Mouse (Mus musculus) fat pad, adult 2 months (tissue): ENCODE measurements around the gene Bak1.

Source experiments
- DNase-seq: peaks from one replicate; pipeline ENCODE4 v3.0.0-alpha.2; 2011; ENCODE audit warnings: low read depth, low spot score; ENCODE audit errors: extremely low read depth

The Bak1 gene

GRCm38 (mm10) chr17:27050853-27051252 is 22.0 kb upstream of the Bak1 start:
- DNase-seq = no peak

GRCm38 (mm10) chr17:27048445-27049239 is 19.8 kb upstream of the Bak1 start:
- no peak for DNase-seq

- no peak for DNase-seq
Observed at GRCm38 (mm10) chr17:27047762-27048444, 19.1 kb upstream of the Bak1 start.

DNA sequence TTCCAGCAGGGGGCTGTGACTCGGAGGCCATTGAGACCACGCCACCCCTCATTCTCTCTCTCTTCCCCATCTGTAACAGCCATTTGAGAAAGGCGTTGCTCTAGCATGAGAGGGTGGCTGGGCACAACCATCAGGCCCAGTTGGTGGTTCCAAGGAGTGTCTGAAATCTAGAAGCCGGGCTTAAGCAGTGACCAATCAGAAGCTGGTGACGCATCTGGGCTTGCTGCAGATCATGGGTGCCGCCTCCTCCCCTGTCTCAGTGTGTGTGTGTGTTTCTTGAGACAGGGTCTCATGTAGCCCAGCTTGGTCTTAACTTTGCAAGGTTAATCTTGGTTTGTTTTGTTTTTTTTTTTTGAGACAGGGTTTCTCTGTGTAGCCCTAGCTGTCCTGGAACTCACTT is 16.4 kb upstream of the Bak1 start:
- DNase-seq = no peak

DNA sequence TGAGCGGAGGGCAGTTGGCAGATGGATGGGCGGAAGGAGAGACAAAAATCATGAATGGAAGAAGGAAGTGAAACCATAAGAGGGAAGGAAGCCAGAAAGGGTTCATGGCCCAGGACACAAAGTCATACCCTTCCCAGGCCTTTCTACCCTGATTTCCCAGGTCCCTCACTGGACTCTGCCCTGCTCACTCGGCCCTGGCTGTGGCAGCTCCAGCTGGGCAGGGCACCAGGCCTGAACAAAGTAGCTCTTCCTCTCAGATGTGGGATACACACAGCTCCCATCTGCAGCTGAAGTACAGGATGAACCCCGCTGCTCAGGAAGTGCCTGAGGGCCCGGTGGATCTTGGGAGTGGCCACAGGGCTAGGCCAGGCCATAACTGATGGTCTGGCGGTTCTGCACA is 14.0 kb upstream of the Bak1 start:
- DNase-seq = no peak

DNA sequence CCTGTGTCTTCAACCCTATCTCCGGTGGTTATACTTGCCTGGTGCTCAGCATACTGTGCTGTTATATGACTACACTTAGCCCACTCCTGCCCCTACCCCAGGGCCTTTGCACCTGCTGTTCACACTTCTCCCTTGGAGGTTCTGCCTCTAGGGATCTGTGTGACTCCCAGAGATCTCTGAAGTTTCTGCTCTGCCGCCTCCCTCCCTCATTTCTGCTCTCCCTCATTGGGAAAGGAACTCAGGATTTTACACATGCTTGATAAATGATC is 12.9 kb upstream of the Bak1 start:
- DNase-seq = no peak

GRCm38 (mm10) chr17:27041046-27041786 is 12.4 kb upstream of the Bak1 start:
- no peak for DNase-seq

- no peak for DNase-seq
Observed at GRCm38 (mm10) chr17:27040304-27041045, 11.7 kb upstream of the Bak1 start.

DNA sequence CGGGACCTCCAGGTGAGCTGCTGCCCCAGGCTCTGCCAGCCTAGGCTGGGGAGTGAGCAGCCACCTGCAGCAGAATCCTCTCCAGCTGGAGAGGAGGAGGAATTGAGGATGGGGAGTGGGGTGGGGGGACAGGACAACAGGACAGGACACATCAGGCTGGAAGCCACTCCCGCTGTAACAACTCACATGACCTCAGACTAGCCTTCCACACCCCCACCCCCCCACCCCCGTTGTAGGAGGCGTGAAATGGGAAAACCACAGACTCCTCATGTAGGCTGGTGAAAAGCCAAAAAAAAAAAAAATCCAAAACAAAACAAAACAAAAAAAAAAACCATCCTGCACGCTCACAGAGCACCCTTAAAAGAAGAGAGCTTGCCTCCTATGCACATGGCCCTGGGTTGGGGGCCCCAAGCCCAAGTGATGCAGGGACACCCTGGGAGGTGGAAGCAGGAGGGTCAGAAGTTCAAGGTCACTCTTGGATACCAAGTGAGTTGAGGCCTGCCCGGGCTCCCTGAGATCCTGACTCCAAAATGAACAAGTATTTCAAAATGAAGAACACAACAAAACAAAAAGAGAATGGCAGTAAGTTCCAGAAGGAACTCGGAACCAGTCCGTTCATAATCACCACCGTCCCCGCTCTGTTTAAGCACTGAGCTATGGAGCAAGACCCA is 10.8 kb upstream of the Bak1 start:
- no peak for DNase-seq

DNA sequence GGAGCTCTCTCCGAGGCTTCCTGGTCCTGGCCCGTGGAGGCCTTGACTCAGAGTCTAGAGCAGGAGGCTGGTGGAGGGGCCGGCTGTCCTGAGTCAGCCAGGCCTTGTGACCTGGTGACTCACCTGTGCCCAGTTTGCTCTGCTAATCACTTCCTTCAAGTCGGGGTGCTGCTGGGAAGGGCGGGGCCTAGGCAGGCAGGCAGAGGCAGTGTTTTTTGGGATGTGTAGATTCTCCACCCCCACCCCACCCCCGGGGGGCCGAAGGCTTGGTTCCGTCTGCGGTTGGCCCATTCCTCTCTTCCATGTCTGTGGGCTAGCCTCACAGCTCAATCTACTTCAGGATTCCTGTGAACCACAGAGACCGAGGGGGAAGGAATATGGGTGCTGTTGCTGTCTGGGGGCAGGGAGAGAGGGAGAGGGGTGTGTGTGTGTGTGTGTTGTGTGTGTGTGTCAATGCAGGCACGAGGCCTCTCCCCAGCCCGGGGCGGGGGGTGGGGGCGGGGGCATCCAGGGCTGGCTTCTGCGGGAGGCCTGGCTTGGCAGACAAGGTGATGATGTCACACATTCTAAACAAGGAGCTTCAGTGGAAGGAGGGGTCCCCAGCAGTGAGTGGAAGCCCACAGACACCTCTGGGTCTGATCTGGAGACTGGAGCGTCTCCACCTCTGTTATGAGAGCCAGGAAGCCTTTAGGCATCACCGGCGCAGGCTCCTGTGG is 9.7 kb upstream of the Bak1 start:
- DNase-seq = no peak

- no peak for DNase-seq
Observed at GRCm38 (mm10) chr17:27036465-27036864, 7.7 kb upstream of the Bak1 start.

DNA sequence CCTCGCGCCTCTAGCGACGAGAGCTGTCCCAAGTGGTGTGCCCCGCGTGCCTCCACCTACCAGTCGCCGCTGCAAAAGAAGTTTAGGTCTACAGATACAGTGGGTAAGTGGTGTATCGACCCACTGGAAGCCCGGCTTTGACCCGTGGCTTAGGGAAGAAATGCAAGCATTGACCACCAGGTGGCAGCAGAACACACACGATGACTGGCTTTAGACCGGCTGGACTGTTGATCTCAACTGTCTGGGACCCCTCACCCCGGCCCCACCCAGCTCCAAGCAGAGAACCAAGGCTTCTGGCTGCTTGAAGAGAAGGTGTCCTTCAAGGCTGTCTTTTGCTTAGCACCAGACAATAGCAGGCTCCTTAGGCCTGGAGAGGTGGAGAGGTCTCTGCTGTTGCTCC is 4.1 kb upstream of the Bak1 start:
- no peak for DNase-seq

DNA sequence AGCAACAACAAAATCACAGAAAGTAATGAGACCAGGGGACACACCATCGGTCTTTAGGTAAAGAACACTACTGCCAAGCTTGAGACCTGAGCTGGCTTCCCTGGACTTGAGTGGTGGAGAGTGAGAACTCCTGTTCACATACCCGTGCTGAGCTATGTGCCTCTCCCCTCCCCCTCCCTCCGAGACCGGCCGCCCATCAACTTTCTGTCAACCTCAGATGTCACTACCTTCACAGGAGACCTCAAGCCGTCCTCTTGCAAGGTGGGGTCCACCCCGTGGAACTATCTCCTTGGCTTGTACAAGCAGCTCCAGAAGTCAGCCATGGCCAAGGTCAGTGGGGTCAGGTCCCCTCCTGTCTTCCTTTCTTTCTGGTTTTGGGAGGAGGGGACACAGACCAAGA is 3.5 kb upstream of the Bak1 start:
- no peak for DNase-seq

DNA sequence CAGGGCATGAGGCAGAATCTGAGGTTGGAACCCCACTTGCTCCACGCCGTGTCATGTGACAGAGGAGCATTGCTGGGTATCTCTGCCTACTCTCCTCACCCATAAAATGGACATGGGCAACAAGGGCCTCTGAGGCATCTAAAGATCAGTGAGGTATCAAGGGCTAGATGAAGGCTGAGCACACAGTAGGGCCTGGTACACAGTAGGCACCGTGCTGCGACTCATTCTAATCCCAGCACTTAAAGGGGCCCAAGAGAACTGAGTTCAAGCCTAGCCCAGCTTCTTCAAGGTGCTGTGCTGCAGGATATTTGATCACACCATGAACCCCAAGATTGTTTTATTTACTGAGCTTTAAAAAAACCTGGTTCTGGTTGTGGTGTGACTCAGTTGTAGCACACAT is 2.1 kb upstream of the Bak1 start:
- DNase-seq = no peak

DNA sequence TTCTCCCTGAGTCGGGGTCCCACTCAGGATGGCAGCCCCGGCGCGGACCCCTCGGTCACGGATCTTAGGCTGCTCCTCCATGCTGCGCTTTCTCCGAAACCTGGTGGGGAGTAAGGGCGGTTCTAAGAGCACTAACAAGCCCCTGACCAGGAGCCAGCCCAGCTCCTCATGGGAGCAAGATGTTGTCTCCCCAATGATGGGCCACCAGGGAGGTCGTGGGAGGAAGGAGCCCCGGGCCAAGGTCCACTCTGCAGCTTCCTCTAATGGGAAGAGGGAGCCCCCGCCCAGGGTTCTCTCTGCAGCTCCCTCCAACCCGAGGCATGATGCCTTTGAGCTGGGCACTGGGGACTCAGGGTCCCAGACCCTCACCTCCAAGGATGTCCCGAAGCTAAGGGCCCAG is 622 bp upstream of the Bak1 start:
- no peak for DNase-seq

DNA sequence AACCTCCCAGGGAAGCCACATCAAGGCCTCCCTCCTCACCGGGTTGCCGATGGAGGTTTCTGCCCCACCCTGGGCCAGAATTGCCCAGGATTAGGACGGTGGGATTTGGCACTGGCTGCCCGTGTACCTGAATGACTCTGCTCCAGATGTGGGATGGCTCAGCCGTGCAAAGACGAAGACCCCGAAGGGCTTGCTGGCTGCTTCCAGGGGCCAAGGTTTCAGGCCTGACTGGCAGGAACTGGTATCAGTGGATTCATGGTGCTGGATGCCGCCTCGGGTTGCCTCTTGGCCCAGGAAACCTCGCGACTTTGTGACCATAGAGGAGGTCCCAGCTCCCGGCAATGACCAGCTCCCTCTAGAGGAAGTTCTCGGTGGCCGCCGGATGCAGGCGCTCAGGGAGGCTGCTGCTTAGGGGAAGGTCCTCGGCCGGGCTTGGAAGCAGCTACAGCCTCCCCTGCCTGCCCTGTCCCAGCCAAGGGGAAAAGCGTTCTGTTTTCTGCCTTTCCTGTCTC is 469 bp downstream of the Bak1 start:
- no peak for DNase-seq

DNA sequence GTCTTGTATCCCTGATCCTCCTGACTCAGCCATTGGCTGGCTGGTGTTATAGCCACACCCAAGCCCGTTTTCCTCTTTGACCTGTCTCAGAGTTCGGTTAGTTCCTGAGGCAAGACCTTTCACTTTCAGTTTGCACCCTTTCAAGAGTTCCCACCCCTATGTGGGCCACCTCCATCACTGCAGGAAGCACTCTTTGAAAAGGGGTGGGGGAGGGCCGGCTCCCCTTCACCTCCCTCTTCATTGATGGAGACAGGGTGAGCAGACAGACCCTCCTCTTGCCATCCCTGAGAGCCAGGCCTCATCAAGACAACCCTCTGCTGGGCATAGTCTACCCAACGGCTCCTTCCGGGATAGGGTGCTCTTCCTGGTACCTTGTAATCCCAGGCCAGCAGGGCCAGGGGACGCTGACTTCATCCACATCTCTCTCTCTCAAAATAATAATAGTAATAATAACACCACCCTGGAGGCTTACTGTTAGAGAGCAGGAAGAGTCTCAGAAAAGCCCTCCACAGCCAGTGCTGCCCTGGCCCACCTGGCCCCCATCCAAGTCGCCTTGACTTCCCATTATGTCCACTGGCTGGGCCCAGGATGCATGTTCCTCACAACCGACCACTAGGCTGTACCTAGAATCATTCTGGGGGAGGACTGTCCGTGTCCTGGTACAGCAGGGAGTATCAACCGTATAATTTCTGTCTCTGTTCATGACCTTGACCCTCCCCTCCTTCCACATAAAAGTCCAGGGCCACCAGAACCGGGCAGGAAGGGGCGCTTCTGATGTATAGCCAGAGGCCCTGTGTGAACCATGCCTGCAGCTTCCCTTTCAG is 1.1 kb downstream of the Bak1 start:
- DNase-seq = no peak

- DNase-seq = no peak
Observed at GRCm38 (mm10) chr17:27025951-27026350, 2.9 kb downstream of the Bak1 start.

GRCm38 (mm10) chr17:27025326-27025902 is 3.4 kb downstream of the Bak1 start:
- no peak for DNase-seq
